Mouse (Mus musculus) hindbrain, embryonic 14.5 days (tissue): Measurements from ENCODE around the gene Inpp4a. TPM values are rescaled to one million over a fixed set of nuclear protein-coding genes. Genes with fewer than 3 reads are reported as not detected.

Source experiments
- ATAC-seq: fragments of 200-750 bp; cut with Nextera tagmentation; 2 replicates; pipeline ENCODE4 v1.8.0; 2017; ENCODE audit warnings: moderate number of reproducible peaks, mild to moderate bottlenecking, moderate TSS enrichment, moderate library complexity; ENCODE audit not compliant: low FRiP score
- DNase-seq: peaks from one replicate; pipeline ENCODE4 v3.0.0-alpha.2; 2015; ENCODE audit warnings: low spot score
- H3K27ac ChIP-seq: fragments of 300-500 bp; sonication (generic); 2 replicates; pipeline ENCODE4 v1.5.1; 2014; ENCODE audit warnings: mild to moderate bottlenecking, moderate library complexity
- H3K27me3 ChIP-seq: fragments of 300-500 bp; sonication (generic); 2 replicates; pipeline ENCODE4 v1.6.1; 2014; ENCODE audit warnings: mild to moderate bottlenecking, low read length, mixed read lengths; ENCODE audit not compliant: control insufficient read depth, insufficient read depth
- H3K36me3 ChIP-seq: fragments of 300-500 bp; sonication (generic); replicated peaks from 2 replicates; pipeline ENCODE4 v1.6.1; 2014; ENCODE audit not compliant: control insufficient read depth, insufficient read depth
- H3K4me1 ChIP-seq: fragments of 300-500 bp; sonication (generic); replicated peaks from 2 replicates; pipeline ENCODE4 v1.6.1; 2014; ENCODE audit warnings: antibody characterized with exemption, low read length, mixed read lengths; ENCODE audit not compliant: control insufficient read depth, insufficient read depth
- H3K4me2 ChIP-seq: fragments of 300-500 bp; sonication (generic); replicated peaks from 2 replicates; pipeline ENCODE4 v1.6.1; 2014; ENCODE audit warnings: mild to moderate bottlenecking, moderate library complexity
- H3K4me3 ChIP-seq: fragments of 300-500 bp; sonication (generic); replicated peaks from 2 replicates; pipeline ENCODE4 v1.5.1; 2014; ENCODE audit warnings: mild to moderate bottlenecking, low read length
- H3K9ac ChIP-seq: fragments of 300-500 bp; sonication (generic); 2 replicates; pipeline ENCODE4 v1.6.1; 2014
- H3K9me3 ChIP-seq: fragments of 300-500 bp; sonication (generic); 2 replicates; pipeline ENCODE4 v1.6.1; 2016; ENCODE audit warnings: low read length; ENCODE audit not compliant: control insufficient read depth
- WGBS: fragments of 180-500 bp; shearing (Covaris S2); extraction: QIAGEN DNeasy Blood & Tissue Kit; methylation state at CpG from one replicate; pipeline ENCODE4 v1.1.7; 2014; 5-methylcytosine and 5-hydroxymethylcytosine counted together
- polyA plus RNA-seq: library from polyadenylated mRNA; unstranded; fragments of >200 nt; fragmentation: Nextera tagmentation; extraction: Ambion mirVana; gene quantifications from 2 replicates; pipeline ENCODE4 v1.2.1, GENCODE M21; 2014

The Inpp4a gene
- polyA plus RNA-seq, 1 experiment from 2014 or later, result 64.3 TPM

- Histone ChIP-seq H3K4me3 (no peak overlapping the region), H3K9ac (no peak overlapping the region), H3K27ac (no peak overlapping the region), H3K4me2 (no peak overlapping the region), H3K36me3 (peaks cover 85% of the 10 kb centered on the region), H3K27me3 (no peaks in the 10 kb centered on the region), H3K9me3 (no peaks in the 10 kb centered on the region), H3K4me1 (peaks cover 4% of the 10 kb centered on the region; the same call in 1 of the 2 replicates)
- ATAC-seq, result no peak
- DNase-seq, result no peak
- WGBS, result 91% methylated on average over 3 of the region's 3 CpGs
Measured at GRCm38 (mm10) chr1:37436419-37436818, 136.8 kb downstream of the Inpp4a start.

- Histone ChIP-seq H3K9me3 (no peaks in the 10 kb centered on the region), H3K4me3 (no peak overlapping the region), H3K27me3 (no peaks in the 10 kb centered on the region), H3K9ac (no peak overlapping the region), H3K36me3 (peaks cover 56% of the 10 kb centered on the region), H3K27ac (no peak overlapping the region), H3K4me2 (no peak overlapping the region), H3K4me1 (no peaks in the 10 kb centered on the region)
- DNase-seq (no peak), ATAC-seq (no peak)
- 94% methylated on average over 16 of the region's 16 CpGs for WGBS
Measured at GRCm38 (mm10) chr1:37442848-37443835, 143.5 kb downstream of the Inpp4a start.

GRCm38 (mm10) chr1:37448361-37449095, 148.9 kb downstream of the Inpp4a start:
- WGBS, result 83% methylated on average over 10 of the region's 10 CpGs
- no peaks in the 10 kb centered on the region for H3K9me3 ChIP-seq
- no peak overlapping the region for H3K9ac ChIP-seq
- H3K4me2 ChIP-seq, result no peak overlapping the region
- H3K27ac ChIP-seq, result no peak overlapping the region
- H3K27me3 ChIP-seq, result no peaks in the 10 kb centered on the region
- H3K36me3 ChIP-seq, result peaks cover 31% of the 10 kb centered on the region
- ATAC-seq, result no peak
- no peak overlapping the region for H3K4me3 ChIP-seq
- DNase-seq, result peak; percentile 66
- H3K4me1 ChIP-seq, result no peaks in the 10 kb centered on the region

- ATAC-seq (no peak), DNase-seq (no peak)
- WGBS, result 91% methylated on average over 8 of the region's 8 CpGs
- Histone ChIP-seq H3K9ac (no peak overlapping the region), H3K36me3 (peaks cover 29% of the 10 kb centered on the region; the same call in 1 of the 2 replicates), H3K4me1 (no peaks in the 10 kb centered on the region), H3K27me3 (no peaks in the 10 kb centered on the region), H3K9me3 (no peaks in the 10 kb centered on the region), H3K4me3 (no peak overlapping the region), H3K27ac (no peak overlapping the region), H3K4me2 (no peak overlapping the region)
Measured at GRCm38 (mm10) chr1:37451270-37451669, 151.6 kb downstream of the Inpp4a start.

GRCm38 (mm10) chr1:37457546-37457945, 157.9 kb downstream of the Inpp4a start:
- DNase-seq (no peak), ATAC-seq (no peak)
- no peaks in the 10 kb centered on the region for H3K9me3 ChIP-seq
- no peaks in the 10 kb centered on the region for H3K27me3 ChIP-seq
- 93% methylated on average over 7 of the region's 7 CpGs for WGBS
- H3K27ac ChIP-seq, result no peak overlapping the region
- no peaks in the 10 kb centered on the region for H3K4me1 ChIP-seq
- H3K36me3 ChIP-seq, result peaks cover 12% of the 10 kb centered on the region; the same call in 1 of the 2 replicates
- H3K4me3 ChIP-seq, result no peak overlapping the region
- H3K4me2 ChIP-seq, result no peak overlapping the region
- no peak overlapping the region for H3K9ac ChIP-seq

Other genes starting within 250 kb of the Inpp4a start
- gene Cnga3, start 85.4 kb upstream of the Inpp4a start, polyA plus RNA-seq, result 0.12 and 0.16 TPM in 2 replicates
- 69.3 and 76.4 TPM in 2 replicates for gene Coa5, start 130.2 kb downstream of the Inpp4a start, polyA plus RNA-seq
- gene Unc50, start 130.3 kb downstream of the Inpp4a start, polyA plus RNA-seq, result 124 and 126 TPM in 2 replicates
- 11.0 and 13.1 TPM in 2 replicates for gene Mgat4a, start 241.2 kb downstream of the Inpp4a start, polyA plus RNA-seq